Mouse (Mus musculus) heart, adult 11 months (tissue): ENCODE measurements around the gene Coq2.

Experiments
- DNase-seq: peaks from one replicate; pipeline ENCODE4 v3.0.0; 2022

The Coq2 gene

GRCm38 (mm10) chr5:100658460-100658859 lies 16.5 kb downstream of the Coq2 start:
- no peak for DNase-seq

- DNase-seq, result peak; percentile 94
These were observed 18.6 kb downstream of the Coq2 start for GRCm38 (mm10) chr5:100656352-100656751.

GRCm38 (mm10) chr5:100652327-100652726 lies 22.6 kb downstream of the Coq2 start:
- no peak for DNase-seq

GRCm38 (mm10) chr5:100651486-100651885 lies 23.5 kb downstream of the Coq2 start:
- DNase-seq, result no peak

GRCm38 (mm10) chr5:100650969-100651368 lies 24.0 kb downstream of the Coq2 start:
- DNase-seq, result no peak

GRCm38 (mm10) chr5:100648546-100648945 lies 26.4 kb downstream of the Coq2 start:
- no peak for DNase-seq

- DNase-seq, result no peak
These were observed 26.9 kb downstream of the Coq2 start for GRCm38 (mm10) chr5:100648046-100648445.

- DNase-seq, result no peak
These were observed 28.4 kb downstream of the Coq2 start for GRCm38 (mm10) chr5:100646558-100646957.

- peak; percentile 94 for DNase-seq
These were observed 30.9 kb downstream of the Coq2 start for GRCm38 (mm10) chr5:100643991-100644535.

GRCm38 (mm10) chr5:100643253-100643990 lies 31.5 kb downstream of the Coq2 start:
- peak; percentile 93 for DNase-seq

GRCm38 (mm10) chr5:100642316-100642715 lies 32.6 kb downstream of the Coq2 start:
- DNase-seq, result no peak

GRCm38 (mm10) chr5:100638483-100638882 lies 36.5 kb downstream of the Coq2 start:
- DNase-seq, result peak; percentile 87

GRCm38 (mm10) chr5:100636794-100637544 lies 38.0 kb downstream of the Coq2 start:
- DNase-seq, result peak; percentile 95

- DNase-seq, result no peak
These were observed 39.0 kb downstream of the Coq2 start for GRCm38 (mm10) chr5:100635908-100636307.

GRCm38 (mm10) chr5:100634885-100635478 lies 40.0 kb downstream of the Coq2 start:
- peak; percentile 85 for DNase-seq

- DNase-seq, result peak; percentile 98
These were observed 42.3 kb downstream of the Coq2 start for GRCm38 (mm10) chr5:100632540-100633129.

GRCm38 (mm10) chr5:100628807-100629206 lies 46.1 kb downstream of the Coq2 start:
- no peak for DNase-seq

- peak; percentile 91 for DNase-seq
These were observed 48.4 kb downstream of the Coq2 start for GRCm38 (mm10) chr5:100626526-100626925.

GRCm38 (mm10) chr5:100624743-100625360 lies 50.1 kb downstream of the Coq2 start:
- peak; percentile 18 for DNase-seq

GRCm38 (mm10) chr5:100622509-100623163 lies 52.3 kb downstream of the Coq2 start:
- peak; percentile 73 for DNase-seq

- DNase-seq, result peak; percentile 80
These were observed 52.9 kb downstream of the Coq2 start for GRCm38 (mm10) chr5:100621876-100622508.
